Mouse (Mus musculus): Measurements from ENCODE around the gene Pagr1a.

Pagr1a gene

GRCm38 (mm10) chr7:127003620-127004019 is 13.5 kb downstream of the Pagr1a start:
- no peak for DNase-seq (ENCODE audit: low spot score)

GRCm38 (mm10) chr7:126999568-126999967 is 17.6 kb downstream of the Pagr1a start:
- no peak for DNase-seq (ENCODE audit: low spot score)

- no peak for DNase-seq (ENCODE audit: low spot score)
Observed at GRCm38 (mm10) chr7:126996449-126996848, 20.7 kb downstream of the Pagr1a start.

GRCm38 (mm10) chr7:126988816-126989215 is 28.3 kb downstream of the Pagr1a start:
- DNase-seq (ENCODE audit: low spot score) = no peak

GRCm38 (mm10) chr7:126986319-126986718 is 30.8 kb downstream of the Pagr1a start:
- peak; percentile 33 for DNase-seq (ENCODE audit: low spot score)

- no peak for DNase-seq (ENCODE audit: low spot score)
Observed at GRCm38 (mm10) chr7:126984667-126985444, 32.3 kb downstream of the Pagr1a start.

GRCm38 (mm10) chr7:126983113-126983512 is 34.0 kb downstream of the Pagr1a start:
- no peak for DNase-seq (ENCODE audit: low spot score)

GRCm38 (mm10) chr7:126982054-126982453 is 35.1 kb downstream of the Pagr1a start:
- DNase-seq (ENCODE audit: low spot score) = no peak

- no peak for DNase-seq (ENCODE audit: low spot score)
Observed at GRCm38 (mm10) chr7:126981601-126982000, 35.6 kb downstream of the Pagr1a start.

- no peak for DNase-seq (ENCODE audit: low spot score)
Observed at GRCm38 (mm10) chr7:126978841-126979240, 38.3 kb downstream of the Pagr1a start.

- DNase-seq (ENCODE audit: low spot score) = no peak
Observed at GRCm38 (mm10) chr7:126976878-126977459, 40.2 kb downstream of the Pagr1a start.

GRCm38 (mm10) chr7:126975950-126976866 is 40.9 kb downstream of the Pagr1a start, which contains the start of gene Cdiptos:
Cdiptos (minus strand) TSS chr7:126976098.
- DNase-seq (ENCODE audit: low spot score) = peak; percentile 92

- DNase-seq (ENCODE audit: low spot score) = no peak
Observed at GRCm38 (mm10) chr7:126975893-126975949, 41.4 kb downstream of the Pagr1a start, which contains the start of gene Cdipt. Cdipt (plus strand) TSS chr7:126975914.

GRCm38 (mm10) chr7:126975493-126975892 is 41.7 kb downstream of the Pagr1a start:
- DNase-seq (ENCODE audit: low spot score) = peak; percentile 28

- DNase-seq (ENCODE audit: low spot score) = no peak
Observed at GRCm38 (mm10) chr7:126967361-126967760, 49.8 kb downstream of the Pagr1a start.

GRCm38 (mm10) chr7:126965568-126965967 is 51.6 kb downstream of the Pagr1a start:
- no peak for DNase-seq (ENCODE audit: low spot score)
